Mouse (Mus musculus) activated CD4-positive, CD25-positive, alpha-beta regulatory T cell, adult 4 months (primary cell): ENCODE data around the gene Sdc4. TPM values are rescaled to one million over a fixed set of nuclear protein-coding genes. Genes with fewer than 3 reads are reported as not detected.
A peak's percentile ranks its signal among the peaks of the same experiment; 100 is the strongest.

Experiments used
- ATAC-seq: one replicate; pipeline ENCODE4 v1.8.0; 2017
- polyA plus RNA-seq, 2 experiments: library from polyadenylated mRNA; unstranded; fragments of 100-300 nt; shearing (Covaris generic); gene quantifications; one replicate each; pipeline ENCODE4 v1.2.1; 2017

The Sdc4 gene
- 10 to 100 TPM; 13.8 to 23.7 TPM for polyA plus RNA-seq

- ATAC-seq, result no peak
Observed at GRCm38 (mm10) chr2:164443460-164444000, at the start of gene Sdc4. TSS of gene Sdc4 (minus strand) at chr2:164443887.

GRCm38 (mm10) chr2:164487812-164488211 is 44.1 kb upstream of the Sdc4 start:
- ATAC-seq, result no peak

- no peak for ATAC-seq
Observed at GRCm38 (mm10) chr2:164487115-164487527, 43.4 kb upstream of the Sdc4 start.

GRCm38 (mm10) chr2:164486258-164487114 is 42.8 kb upstream of the Sdc4 start:
- ATAC-seq, result peak; percentile 49

DNA sequence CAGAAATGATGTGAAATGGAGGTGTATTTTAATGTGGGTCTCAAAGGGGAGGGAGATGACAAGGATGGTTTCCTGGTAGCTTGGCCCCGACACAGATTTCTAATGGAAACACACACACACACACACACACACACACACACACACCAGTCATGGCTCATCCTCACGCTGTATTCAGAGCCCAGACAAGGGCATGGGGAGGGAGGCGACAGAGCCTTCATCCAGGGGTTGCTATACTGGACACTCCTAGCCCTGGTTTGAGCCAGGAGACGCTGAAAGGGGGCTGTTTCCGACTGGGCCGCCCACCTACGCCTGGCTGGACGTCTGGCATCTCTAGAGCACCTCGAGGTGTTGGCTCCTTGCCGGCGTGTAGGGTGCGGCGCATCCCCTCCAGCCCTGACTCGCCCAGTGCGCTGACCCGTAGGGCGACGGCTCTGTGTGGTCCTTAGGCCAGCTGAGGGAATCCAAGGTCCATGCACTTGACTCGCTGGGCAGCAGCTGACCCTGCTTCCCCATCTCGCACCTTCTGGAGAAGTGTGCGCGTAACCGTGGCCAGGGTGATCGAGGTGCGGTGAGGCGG is 42.1 kb upstream of the Sdc4 start, which contains the start of gene Dbndd2:
Dbndd2 (plus strand) TSS at position 426 of the 577 bp plus-strand sequence.
- ATAC-seq, result peak; percentile 32

GRCm38 (mm10) chr2:164473624-164474023 is 29.9 kb upstream of the Sdc4 start, which contains the start of gene Trp53tg5:
TSS of gene Trp53tg5 (minus strand) at chr2:164473724.
- no peak for ATAC-seq

DNA sequence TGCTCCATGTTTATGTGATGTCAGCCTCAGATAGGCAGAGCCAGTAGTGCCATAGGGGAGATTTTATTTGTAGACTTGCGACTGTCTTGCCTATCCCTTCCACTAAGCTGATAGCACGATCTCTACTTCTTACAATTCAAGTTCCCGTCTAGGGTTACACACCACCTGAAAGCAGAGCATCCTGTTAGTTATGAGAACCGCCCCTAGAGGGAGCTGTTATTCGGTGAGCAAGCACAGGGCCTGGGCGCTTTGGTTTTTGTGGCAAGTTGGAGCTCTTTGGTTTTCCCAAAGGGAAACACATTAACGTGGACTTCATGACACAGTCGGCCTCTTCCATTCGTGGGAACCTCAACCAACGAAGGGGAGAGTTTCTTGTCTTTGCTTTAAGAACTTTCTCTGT is 26.6 kb upstream of the Sdc4 start:
- peak; percentile 55 for ATAC-seq

- ATAC-seq, result no peak
Observed at GRCm38 (mm10) chr2:164466787-164467186, 23.1 kb upstream of the Sdc4 start.

DNA sequence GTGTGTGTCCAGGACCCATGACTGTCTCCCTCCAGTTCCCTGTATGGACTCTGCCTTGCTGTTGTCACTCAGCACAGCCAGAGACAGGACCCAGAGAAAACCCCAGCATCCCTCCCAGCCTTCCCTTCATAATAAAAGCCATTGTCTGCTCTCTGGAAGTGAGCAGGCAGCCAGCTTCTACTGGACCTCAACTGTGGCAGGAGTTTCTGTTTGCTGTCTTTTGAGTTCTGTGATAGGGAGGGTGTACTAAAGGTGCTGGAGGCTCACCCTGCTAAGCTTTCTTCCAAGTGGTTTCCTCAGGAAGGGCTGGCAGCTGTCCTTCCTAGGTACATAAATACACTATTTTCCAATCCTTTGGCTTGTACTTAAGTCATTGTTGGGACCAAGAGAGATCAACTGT is 21.5 kb upstream of the Sdc4 start:
- no peak for ATAC-seq

GRCm38 (mm10) chr2:164460745-164461551 is 17.3 kb upstream of the Sdc4 start, which contains the start of gene Gm20458:
TSS of gene Gm20458 (plus strand) at chr2:164460967.
- ATAC-seq, result peak; percentile 84

DNA sequence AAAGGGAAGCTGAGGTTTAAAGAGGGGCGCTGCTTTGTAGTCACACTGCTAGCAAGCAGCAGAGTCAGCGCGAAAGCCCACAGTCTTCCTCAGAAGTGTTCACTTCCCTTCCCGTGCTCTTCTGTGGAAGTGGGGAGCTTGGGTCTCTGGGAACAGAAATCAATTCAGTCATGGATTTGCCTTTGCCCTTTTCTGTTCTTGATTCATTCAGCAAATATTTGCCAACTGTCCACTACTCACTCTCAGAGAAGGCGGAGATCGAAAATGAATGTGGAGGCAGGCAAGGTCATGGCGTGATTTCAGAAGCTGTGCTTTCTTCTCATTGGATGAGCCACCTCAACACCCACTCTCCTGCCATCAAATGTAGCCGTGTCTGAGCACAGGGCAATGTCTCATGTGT is 14.8 kb upstream of the Sdc4 start:
- ATAC-seq, result no peak

GRCm38 (mm10) chr2:164457942-164458341 is 14.3 kb upstream of the Sdc4 start:
- ATAC-seq, result no peak

GRCm38 (mm10) chr2:164456864-164457300 is 13.2 kb upstream of the Sdc4 start, which contains the start of gene Sys1:
TSS of gene Sys1 (plus strand) at chr2:164456964.
- peak; percentile 65 for ATAC-seq

DNA sequence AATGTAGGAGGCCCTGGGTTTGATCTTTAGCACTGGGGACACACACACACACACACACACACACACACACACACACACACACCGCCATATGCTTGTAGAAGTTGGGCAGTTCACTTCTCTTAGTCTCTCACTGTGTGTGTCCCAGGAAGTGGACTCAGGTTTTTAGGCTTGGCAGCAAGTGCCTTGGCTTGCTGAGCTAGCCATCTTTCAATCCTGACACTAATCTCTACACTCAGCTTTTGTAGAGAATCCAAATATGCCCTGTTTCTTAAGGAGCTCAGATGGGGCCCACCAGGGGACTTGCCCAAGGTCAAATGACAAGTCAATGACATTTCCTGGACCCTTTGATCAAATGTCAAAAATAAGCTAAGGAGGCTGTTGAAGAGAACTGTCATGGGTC is 12.7 kb upstream of the Sdc4 start:
- no peak for ATAC-seq

GRCm38 (mm10) chr2:164455421-164456190 is 11.9 kb upstream of the Sdc4 start:
- ATAC-seq, result no peak

DNA sequence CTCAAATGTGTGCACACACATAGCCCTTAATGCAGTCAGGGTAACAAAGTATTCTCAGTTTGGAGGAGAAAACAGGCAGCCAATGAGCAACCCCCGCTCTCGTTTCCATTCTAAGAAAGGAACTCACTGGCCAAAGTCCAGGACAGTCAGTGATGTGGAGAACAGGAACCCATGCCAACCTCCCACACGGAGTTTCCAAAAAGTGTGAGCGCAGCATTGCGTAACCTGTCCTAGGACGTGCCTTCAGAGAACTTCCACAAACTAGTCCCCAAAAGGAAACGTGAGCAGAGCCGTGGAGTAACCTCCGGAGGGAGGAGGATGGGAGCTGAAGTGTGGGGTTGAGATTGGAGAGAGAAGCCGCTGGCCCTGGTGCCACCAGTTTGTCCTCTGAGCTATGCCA is 11.2 kb upstream of the Sdc4 start:
- ATAC-seq, result no peak

DNA sequence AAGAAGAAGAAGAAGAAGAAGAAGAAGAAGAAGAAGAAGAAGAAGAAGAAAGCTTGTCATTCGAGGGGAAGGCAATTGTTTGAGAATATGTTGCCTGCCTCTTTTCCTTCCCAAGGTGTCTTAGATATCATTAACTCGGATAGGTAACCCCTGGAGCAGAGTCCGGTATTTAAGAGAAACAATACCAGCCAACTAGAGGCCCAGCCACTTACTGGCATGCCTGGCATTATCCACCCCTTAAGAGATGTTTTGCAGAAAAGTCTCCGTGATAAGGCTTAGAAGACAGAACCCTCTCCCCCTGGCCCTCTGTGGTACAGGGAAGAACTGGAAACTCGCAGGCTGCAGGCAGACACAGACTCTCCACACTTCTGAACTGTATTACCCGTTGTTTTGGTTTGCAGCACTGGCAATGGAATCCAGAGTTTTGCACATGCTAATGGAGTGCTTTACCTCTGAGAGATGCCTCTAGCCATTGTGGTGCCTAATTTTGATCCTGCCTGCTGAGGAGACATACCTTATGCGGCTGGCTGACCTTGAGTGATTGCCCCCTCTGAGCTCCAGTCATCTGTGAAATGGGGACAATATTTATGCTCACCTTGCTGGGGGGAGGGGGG is 10.3 kb upstream of the Sdc4 start:
- no peak for ATAC-seq

DNA sequence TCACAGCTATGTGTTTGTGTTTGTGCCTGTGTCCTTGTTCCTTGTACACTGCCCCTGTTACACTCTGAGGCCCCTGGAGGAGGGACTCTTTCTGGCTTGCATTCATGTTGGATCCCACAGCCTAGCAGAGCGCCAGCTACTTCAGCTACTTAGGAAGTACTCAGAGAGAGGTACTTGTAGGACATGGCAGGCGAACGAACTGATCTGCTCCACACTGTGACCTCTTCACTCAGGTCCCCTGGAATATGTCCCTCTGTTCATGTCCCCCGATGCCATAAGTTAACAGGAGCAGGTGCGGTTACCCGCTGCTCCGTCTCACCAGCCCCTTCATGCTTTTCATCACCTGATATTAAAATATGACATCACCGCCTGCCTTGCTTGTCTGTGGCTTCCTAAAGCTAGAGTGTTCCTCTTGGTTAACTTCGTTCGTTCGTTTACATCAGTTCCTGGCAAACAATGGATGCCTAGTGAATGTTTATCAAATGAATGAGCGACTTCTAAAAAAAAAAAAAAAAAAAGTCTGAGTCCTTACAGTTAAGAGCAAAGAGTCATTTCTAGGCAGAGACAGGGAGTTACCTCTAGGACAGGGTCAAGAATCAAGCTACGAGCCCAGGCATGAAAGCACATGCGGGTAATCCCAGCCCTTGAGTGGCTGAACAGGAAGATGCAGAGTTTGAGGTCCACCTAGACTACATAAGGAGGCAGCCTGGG is 9.5 kb upstream of the Sdc4 start:
- ATAC-seq, result no peak

GRCm38 (mm10) chr2:164452000-164452676 is 8.5 kb upstream of the Sdc4 start:
- no peak for ATAC-seq
